Mouse (Mus musculus) liver, embryonic 11.5 days (tissue): ENCODE results near the gene Cdkl1. TPM values are rescaled to one million over a fixed set of nuclear protein-coding genes. Genes with fewer than 3 reads are reported as not detected.

Experiments used
- ATAC-seq: fragments of 200-750 bp; cut with Nextera tagmentation; replicated peaks from 2 replicates; pipeline ENCODE4 v1.8.0; 2017; ENCODE audit warnings: moderate number of reproducible peaks, mild to moderate bottlenecking, moderate TSS enrichment, moderate library complexity; ENCODE audit not compliant: low FRiP score
- DNase-seq: peaks from one replicate; pipeline ENCODE4 v3.0.0-alpha.2; 2017; ENCODE audit warnings: low spot score
- H3K27ac ChIP-seq: fragments of 300-500 bp; sonication (generic); 2 replicates; pipeline ENCODE4 v1.5.1; 2014; ENCODE audit warnings: mild to moderate bottlenecking, low read depth, low read length, control low read depth
- H3K27me3 ChIP-seq: fragments of 300-500 bp; sonication (generic); replicated peaks from 2 replicates; pipeline ENCODE4 v1.6.1; 2014; ENCODE audit warnings: low read length, mixed read lengths; ENCODE audit not compliant: control insufficient read depth, insufficient read depth
- H3K36me3 ChIP-seq: fragments of 300-500 bp; sonication (generic); 2 replicates; pipeline ENCODE4 v1.6.1; 2014; ENCODE audit warnings: mild to moderate bottlenecking, low read length, moderate library complexity, mixed read lengths; ENCODE audit not compliant: control insufficient read depth, insufficient read depth
- H3K4me1 ChIP-seq: fragments of 300-500 bp; sonication (generic); replicated peaks from 2 replicates; pipeline ENCODE4 v1.6.1; 2014; ENCODE audit warnings: low read length, mixed read lengths; ENCODE audit not compliant: control insufficient read depth, insufficient read depth
- H3K4me2 ChIP-seq: fragments of 300-500 bp; sonication (generic); 2 replicates; pipeline ENCODE4 v1.6.1; 2014; ENCODE audit warnings: mild to moderate bottlenecking, control low read depth, moderate library complexity
- H3K4me3 ChIP-seq: fragments of 300-500 bp; sonication (generic); 2 replicates; pipeline ENCODE4 v1.5.1; 2014; ENCODE audit warnings: low read depth, low read length, control low read depth
- H3K9ac ChIP-seq: fragments of 300-500 bp; sonication (generic); 2 replicates; pipeline ENCODE4 v1.6.1; 2014; ENCODE audit warnings: low read depth, low read length, control low read depth
- H3K9me3 ChIP-seq: fragments of 300-500 bp; sonication (generic); 2 replicates; pipeline ENCODE4 v1.6.1; 2016; ENCODE audit warnings: low read length, inconsistent platforms, mixed read lengths; ENCODE audit not compliant: control insufficient read depth
- WGBS: fragments of 180-500 bp; shearing (Covaris S2); extraction: QIAGEN DNeasy Blood & Tissue Kit; methylation state at CpG from one replicate; pipeline ENCODE4 v1.1.7; 2014; 5-methylcytosine and 5-hydroxymethylcytosine counted together
- polyA plus RNA-seq: library from polyadenylated mRNA; unstranded; fragments of >200 nt; fragmentation: Nextera tagmentation; extraction: Ambion mirVana; gene quantifications from 2 replicates; pipeline ENCODE4 v1.2.1, GENCODE M21; 2014

Cdkl1 gene
- polyA plus RNA-seq, 1 experiment from 2014 or later: 0.52 TPM

GRCm38 (mm10) chr12:69776607-69777340 is 14.3 kb downstream of the Cdkl1 start:
- H3K9ac ChIP-seq: no peak overlapping the region
- H3K9me3 ChIP-seq: no peaks in the 10 kb centered on the region
- no peaks in the 10 kb centered on the region for H3K27me3 ChIP-seq
- DNase-seq (no peak), ATAC-seq (peak; percentile 45; the same call in 1 of the 2 replicates)
- no peaks in the 10 kb centered on the region for H3K36me3 ChIP-seq
- H3K27ac ChIP-seq: no peak overlapping the region
- no peak overlapping the region for H3K4me2 ChIP-seq
- 62% methylated on average over 11 of the region's 11 CpGs for WGBS
- peaks cover 7% of the 10 kb centered on the region; the same call in 1 of the 2 replicates for H3K4me1 ChIP-seq
- no peak overlapping the region for H3K4me3 ChIP-seq

DNA sequence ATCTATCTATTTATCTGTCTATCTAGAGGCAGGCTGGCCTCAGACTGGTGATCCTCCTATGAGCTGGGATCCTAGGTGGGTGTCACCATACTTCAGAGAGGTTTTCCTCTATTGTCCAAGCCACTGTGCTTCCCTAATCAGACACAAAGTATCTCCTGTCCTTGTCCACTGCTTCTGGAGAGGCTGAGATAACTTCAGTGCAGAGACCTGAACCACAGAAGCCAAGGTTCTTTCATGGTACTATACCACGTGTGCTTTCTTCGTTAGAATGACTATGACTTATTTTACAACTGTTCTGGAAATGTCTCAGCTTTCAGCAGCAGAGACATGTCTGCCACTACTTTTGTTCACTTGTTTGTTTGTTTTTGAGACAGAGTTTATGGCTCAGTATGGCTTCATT is 22.2 kb downstream of the Cdkl1 start:
- Histone ChIP-seq H3K4me2 (no peak overlapping the region), H3K9me3 (no peaks in the 10 kb centered on the region), H3K4me3 (no peak overlapping the region), H3K9ac (no peak overlapping the region), H3K36me3 (no peaks in the 10 kb centered on the region), H3K27me3 (no peaks in the 10 kb centered on the region), H3K4me1 (peaks cover 14% of the 10 kb centered on the region), H3K27ac (no peak overlapping the region)
- ATAC-seq: peak; percentile 57
- WGBS: 40% methylated on average over 2 of the region's 2 CpGs
- no peak for DNase-seq

- H3K27ac ChIP-seq: peak overlapping the region; percentile 17; the same call in 1 of the 2 replicates
- no peaks in the 10 kb centered on the region for H3K9me3 ChIP-seq
- ATAC-seq (no peak), DNase-seq (no peak)
- WGBS: 56% methylated on average over 9 of the region's 9 CpGs
- H3K4me1 ChIP-seq: peaks cover 14% of the 10 kb centered on the region
- H3K4me3 ChIP-seq: no peak overlapping the region
- H3K36me3 ChIP-seq: no peaks in the 10 kb centered on the region
- H3K4me2 ChIP-seq: no peak overlapping the region
- H3K9ac ChIP-seq: no peak overlapping the region
- no peaks in the 10 kb centered on the region for H3K27me3 ChIP-seq
Measured at GRCm38 (mm10) chr12:69767476-69768258, 23.4 kb downstream of the Cdkl1 start.

GRCm38 (mm10) chr12:69766185-69766904 is 24.7 kb downstream of the Cdkl1 start:
- H3K4me3 ChIP-seq: no peak overlapping the region
- no peak overlapping the region for H3K27ac ChIP-seq
- ATAC-seq (no peak), DNase-seq (no peak)
- no peaks in the 10 kb centered on the region for H3K27me3 ChIP-seq
- WGBS: 67% methylated on average over 10 of the region's 10 CpGs
- no peak overlapping the region for H3K4me2 ChIP-seq
- peaks cover 14% of the 10 kb centered on the region for H3K4me1 ChIP-seq
- H3K9ac ChIP-seq: no peak overlapping the region
- no peaks in the 10 kb centered on the region for H3K9me3 ChIP-seq
- H3K36me3 ChIP-seq: no peaks in the 10 kb centered on the region

DNA sequence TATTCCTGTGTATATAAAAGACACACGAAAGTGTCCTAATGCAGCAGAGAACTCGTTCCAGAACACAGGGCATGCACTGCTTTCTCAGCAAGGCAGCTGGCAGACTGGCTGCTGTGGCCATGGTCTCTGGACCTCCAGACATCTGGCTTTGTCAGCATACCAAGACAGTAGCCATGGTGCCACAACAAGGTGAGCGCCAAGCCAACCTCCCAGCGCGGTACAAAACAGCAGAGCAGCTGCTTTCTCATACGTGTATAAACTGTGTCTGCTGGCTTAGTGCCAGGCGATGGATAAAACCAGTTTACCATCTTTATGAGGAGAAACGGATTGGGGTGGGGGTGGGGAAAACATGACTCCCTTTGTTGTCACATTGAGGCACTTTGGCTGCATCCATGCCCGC is 25.5 kb downstream of the Cdkl1 start:
- Histone ChIP-seq H3K4me2 (no peak overlapping the region), H3K27me3 (no peaks in the 10 kb centered on the region), H3K9ac (no peak overlapping the region), H3K4me3 (no peak overlapping the region), H3K27ac (no peak overlapping the region), H3K4me1 (peaks cover 14% of the 10 kb centered on the region), H3K36me3 (no peaks in the 10 kb centered on the region), H3K9me3 (no peaks in the 10 kb centered on the region)
- ATAC-seq: no peak
- no peak for DNase-seq
- 89% methylated on average over 9 of the region's 9 CpGs for WGBS

GRCm38 (mm10) chr12:69761603-69762002 is 29.5 kb downstream of the Cdkl1 start:
- H3K4me2 ChIP-seq: no peak overlapping the region
- no peaks in the 10 kb centered on the region for H3K27me3 ChIP-seq
- no peaks in the 10 kb centered on the region for H3K36me3 ChIP-seq
- H3K9ac ChIP-seq: no peak overlapping the region
- no peak overlapping the region for H3K27ac ChIP-seq
- no peak for ATAC-seq
- DNase-seq: no peak
- H3K4me3 ChIP-seq: no peak overlapping the region
- peaks cover 26% of the 10 kb centered on the region for H3K4me1 ChIP-seq
- WGBS: 77% methylated on average over 2 of the region's 2 CpGs
- H3K9me3 ChIP-seq: no peaks in the 10 kb centered on the region

- 91% methylated on average over 20 of the region's 20 CpGs for WGBS
- Histone ChIP-seq H3K27me3 (no peaks in the 10 kb centered on the region), H3K9me3 (no peaks in the 10 kb centered on the region), H3K4me2 (no peak overlapping the region), H3K4me3 (no peak overlapping the region), H3K27ac (no peak overlapping the region), H3K9ac (no peak overlapping the region), H3K4me1 (peaks cover 20% of the 10 kb centered on the region), H3K36me3 (no peaks in the 10 kb centered on the region)
- DNase-seq: no peak
- ATAC-seq: no peak
Measured at GRCm38 (mm10) chr12:69760743-69761406, 30.2 kb downstream of the Cdkl1 start.

GRCm38 (mm10) chr12:69760014-69760413 is 31.1 kb downstream of the Cdkl1 start:
- Histone ChIP-seq H3K9me3 (no peaks in the 10 kb centered on the region), H3K27ac (peak overlapping the region; percentile 60), H3K4me3 (no peak overlapping the region), H3K4me1 (peaks cover 19% of the 10 kb centered on the region), H3K9ac (no peak overlapping the region; the same call in 1 of the 2 replicates), H3K36me3 (no peaks in the 10 kb centered on the region), H3K27me3 (no peaks in the 10 kb centered on the region), H3K4me2 (peak overlapping the region; percentile 25; the same call in 1 of the 2 replicates)
- DNase-seq (no peak), ATAC-seq (no peak)
- WGBS: 57% methylated on average over 6 of the region's 6 CpGs
